Mouse (Mus musculus): ENCODE results near the gene Toporsl.

Toporsl gene

DNA sequence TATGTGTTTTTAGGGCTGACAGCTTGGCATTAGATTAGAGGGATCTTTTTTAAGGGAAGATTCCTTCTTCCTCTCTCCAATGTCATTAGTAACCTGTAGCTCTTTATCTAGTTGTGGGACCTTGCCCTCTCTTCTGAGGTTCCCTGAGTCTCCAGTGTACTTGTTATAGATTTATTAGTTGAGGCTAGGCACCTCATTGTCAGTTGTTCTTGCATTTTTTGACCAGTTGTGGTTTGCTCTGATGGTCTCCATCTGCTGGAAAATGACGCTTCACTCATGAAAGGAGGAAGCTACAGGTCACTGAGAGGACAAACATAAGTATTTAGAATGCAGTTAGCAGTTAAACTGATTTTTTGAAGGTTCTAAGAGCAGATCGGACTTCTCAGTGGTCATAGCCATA is at the start of gene Toporsl:
Gene Toporsl, plus strand, starts transcription at position 348 of the 400 bp plus-strand sequence.
- no peak for DNase-seq (ENCODE audit: low spot score)

DNA sequence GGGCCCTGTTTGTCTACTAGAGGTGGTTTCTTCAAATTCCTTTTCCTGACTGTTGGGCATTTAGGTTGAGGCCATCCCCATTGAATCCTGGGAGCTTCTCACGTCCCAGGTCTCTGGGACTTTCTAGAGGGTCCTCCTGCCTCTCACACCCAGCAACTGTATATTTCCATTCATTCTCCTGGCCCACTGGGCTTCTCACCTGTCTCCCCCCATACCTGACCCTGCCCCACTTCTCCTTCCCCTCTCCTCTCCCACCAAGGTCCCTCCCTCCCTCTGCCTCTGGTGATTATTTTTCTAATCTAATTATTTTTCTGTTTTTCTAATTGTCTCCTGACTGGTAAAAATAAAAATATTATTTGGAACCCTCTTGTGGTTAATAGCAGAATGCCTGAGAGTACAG is 38.4 kb upstream of the Toporsl start:
- DNase-seq (ENCODE audit: low spot score) = no peak

- DNase-seq (ENCODE audit: low spot score) = no peak
Observed at GRCm38 (mm10) chr4:52558080-52558479, 38.0 kb upstream of the Toporsl start.

DNA sequence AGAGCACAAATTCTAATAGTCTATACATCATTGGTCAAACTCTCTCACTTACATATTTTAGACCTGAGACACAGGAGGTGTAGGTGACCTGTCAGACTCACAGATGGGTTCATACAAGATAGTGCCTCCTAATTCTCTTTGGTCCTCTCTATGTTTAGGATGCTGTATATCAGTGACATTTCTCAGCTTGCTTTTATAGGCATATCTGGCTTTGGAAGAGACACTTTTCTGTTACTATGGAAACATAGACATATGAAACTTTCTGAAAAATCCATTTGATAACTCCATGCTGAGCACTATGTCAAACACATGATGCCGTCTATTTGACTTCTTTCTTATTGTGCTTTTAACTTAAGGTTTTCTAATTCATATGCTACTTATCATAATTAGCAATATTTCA is 32.2 kb upstream of the Toporsl start:
- DNase-seq (ENCODE audit: low spot score) = no peak

GRCm38 (mm10) chr4:52586194-52586734 is 9.8 kb upstream of the Toporsl start:
- DNase-seq (ENCODE audit: low spot score) = no peak

DNA sequence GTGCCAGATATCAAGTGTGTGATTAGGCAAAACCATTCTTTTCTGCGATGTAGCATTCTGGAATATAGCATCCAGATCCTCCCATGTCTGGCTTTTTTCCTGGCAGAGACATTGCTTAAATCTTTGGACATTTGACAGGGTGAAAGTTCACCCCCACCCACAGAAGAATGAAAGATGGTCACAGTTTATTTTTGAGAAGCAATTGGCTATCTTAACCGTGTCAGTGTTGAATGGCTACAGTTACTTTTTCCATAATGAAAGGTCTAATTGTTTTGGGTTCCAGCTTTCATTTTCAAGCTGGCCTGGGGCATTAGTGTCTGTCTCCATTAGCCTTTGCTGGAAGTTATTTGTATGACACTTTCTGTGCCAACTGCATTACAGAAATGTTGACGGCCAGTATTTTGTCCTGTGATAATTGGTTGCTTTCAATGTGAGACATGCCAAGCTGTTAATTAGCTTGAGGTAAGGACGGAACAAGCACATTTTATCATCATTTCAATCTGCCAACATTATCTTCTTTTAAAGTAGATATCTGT is 2.2 kb upstream of the Toporsl start:
- DNase-seq (ENCODE audit: low spot score) = no peak

- DNase-seq (ENCODE audit: low spot score) = no peak
Observed at GRCm38 (mm10) chr4:52594632-52595031, 1.4 kb upstream of the Toporsl start.

DNA sequence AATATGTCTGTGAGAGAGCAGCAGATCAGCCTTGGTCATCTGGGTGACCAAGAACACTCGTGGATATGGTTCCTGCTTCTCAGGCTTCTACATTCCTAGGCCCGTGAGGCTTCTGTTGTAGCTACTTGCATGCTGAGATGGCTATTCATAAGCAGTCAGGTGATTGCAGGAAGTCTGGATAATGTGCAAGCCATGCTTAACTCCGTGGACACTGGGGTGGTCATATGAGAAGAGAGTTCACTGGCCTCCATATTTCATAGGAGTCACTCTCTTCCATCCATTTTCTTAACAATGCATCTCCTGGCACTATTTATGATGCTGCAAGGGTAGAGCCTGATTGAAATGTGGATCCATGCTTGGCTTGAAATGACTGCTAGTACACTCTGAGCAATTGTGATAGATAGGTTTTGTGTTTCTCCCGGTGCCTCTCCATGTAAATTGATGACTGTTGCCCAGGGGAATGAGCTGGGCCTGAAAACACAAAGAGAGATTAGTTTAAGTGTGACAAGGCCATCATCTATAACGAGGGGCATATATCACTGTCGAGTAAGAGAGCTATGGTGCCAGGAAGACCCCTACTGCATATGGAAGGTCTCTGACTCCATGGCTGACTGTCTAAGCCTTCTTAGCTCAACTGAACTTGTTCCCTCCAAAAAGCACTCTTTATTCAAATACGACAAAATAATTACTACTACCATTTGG is 2.3 kb downstream of the Toporsl start:
- DNase-seq (ENCODE audit: low spot score) = no peak

- DNase-seq (ENCODE audit: low spot score) = no peak
Observed at GRCm38 (mm10) chr4:52606923-52607322, 10.8 kb downstream of the Toporsl start.

- no peak for DNase-seq (ENCODE audit: low spot score)
Observed at GRCm38 (mm10) chr4:52634986-52635385, 38.9 kb downstream of the Toporsl start.

DNA sequence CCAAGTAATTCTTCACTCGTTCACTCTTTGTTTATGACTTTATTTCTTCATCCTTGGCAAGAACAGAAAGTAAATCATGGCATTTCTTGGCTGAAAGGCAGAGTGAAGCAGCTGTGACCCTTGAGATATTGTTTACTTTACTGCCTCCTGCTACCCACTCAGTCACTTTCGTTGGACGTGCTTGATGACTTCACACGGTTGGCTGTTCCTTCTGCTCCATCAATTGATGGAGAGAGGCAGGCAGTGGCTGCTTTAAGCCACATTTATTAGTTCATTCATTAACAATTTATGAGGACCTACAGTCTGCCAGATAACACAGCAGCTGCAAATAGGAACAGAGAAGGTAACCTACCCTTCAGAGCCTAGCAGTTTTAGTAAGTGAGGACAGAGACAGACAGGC is 51.7 kb downstream of the Toporsl start:
- DNase-seq (ENCODE audit: low spot score) = no peak

- DNase-seq (ENCODE audit: low spot score) = no peak
Observed at GRCm38 (mm10) chr4:52659701-52660100, 63.6 kb downstream of the Toporsl start.

GRCm38 (mm10) chr4:52660701-52661117 is 64.6 kb downstream of the Toporsl start:
- DNase-seq (ENCODE audit: low spot score) = no peak

DNA sequence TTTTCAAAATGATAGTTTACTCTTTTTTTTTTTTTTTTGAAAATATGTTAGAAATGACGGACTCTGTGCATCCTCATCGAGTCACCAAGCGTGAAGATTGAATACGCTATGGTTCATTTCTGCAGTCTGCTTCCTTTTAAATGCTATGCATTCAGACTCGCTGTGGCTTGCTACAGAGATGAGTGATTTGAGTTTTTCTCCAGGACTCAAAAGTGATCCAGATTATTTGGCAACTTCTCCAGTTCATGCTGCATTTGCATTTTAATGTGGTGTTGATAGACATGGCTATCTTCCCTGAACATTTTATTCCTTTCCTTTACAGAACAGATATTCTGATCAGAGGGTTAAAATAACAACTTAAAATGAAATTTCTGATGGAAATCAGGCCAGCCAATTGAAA is 65.2 kb downstream of the Toporsl start:
- DNase-seq (ENCODE audit: low spot score) = no peak
